Mouse (Mus musculus): ENCODE data around the gene Ankar. TPM values are rescaled to one million over a fixed set of nuclear protein-coding genes. Genes with fewer than 3 reads are reported as not detected.

Ankar gene
- not detected in 2 replicates for polyA plus RNA-seq (2016; fragmentation: Nextera tagmentation; extraction: Ambion mirVana)

DNA sequence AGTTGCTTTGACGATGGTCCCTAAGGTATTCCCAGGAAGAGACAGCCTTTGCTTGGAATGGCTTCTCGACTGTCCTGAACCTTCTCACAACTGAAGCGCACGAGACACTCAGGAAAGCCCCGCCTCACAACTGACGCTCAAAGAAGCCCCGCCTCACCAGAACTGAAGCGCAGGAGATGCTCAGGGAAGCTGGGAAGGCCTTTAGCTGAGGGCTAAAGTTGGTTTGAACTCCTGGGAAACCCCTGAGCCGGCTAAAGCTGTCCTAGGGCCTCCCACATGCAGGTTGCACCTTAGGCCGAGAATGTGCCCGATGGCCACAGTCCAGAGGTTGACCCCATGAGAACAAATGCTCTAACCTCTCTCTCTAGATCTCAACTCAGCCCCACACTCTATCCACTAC, at the start of gene Ankar:
TSS of gene Ankar (minus strand) at position 101 of the 400 bp plus-strand sequence.
- Histone ChIP-seq H3K36me3 (no peaks in the 10 kb centered on the region), H3K4me2 (no peak within 1 kb of the TSS), H3K27me3 (replicated peaks) (no peaks in the 10 kb centered on the region), H3K4me1 (no peaks in the 10 kb centered on the region), H3K27ac (no peak within 1 kb of the TSS), H3K9me3 (replicated peaks) (no peaks in the 10 kb centered on the region), H3K9ac (no peak within 1 kb of the TSS), H3K4me3 (no peak within 1 kb of the TSS)
- no peak for ATAC-seq
- 70% methylated on average over 11 of the region's 11 CpGs for WGBS (ENCODE audit: insufficient replicate concordance)

DNA sequence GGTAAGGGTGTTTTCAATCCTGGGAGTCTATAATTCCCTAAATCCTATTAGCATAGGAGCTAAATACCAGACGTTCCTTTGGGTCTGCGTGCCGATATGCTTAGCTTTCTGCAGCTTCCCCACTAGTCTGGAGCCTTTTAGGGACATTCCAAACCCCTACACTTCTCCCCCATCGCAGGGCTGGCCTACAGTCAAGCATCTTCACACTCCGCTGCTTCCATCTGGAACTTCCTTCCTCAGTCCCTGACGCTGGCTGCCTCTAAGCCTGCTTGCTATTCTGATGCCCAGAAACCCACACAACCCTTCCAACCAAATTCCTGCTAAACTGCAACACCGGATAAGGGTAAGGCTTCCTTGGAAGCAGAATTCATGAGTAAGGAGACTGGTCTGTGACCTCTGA, 46.0 kb upstream of the Ankar start:
- no peaks in the 10 kb centered on the region for H3K27me3 ChIP-seq (replicated peaks)
- ATAC-seq = no peak
- H3K9me3 ChIP-seq (replicated peaks) = no peaks in the 10 kb centered on the region
- no peak overlapping the region for H3K27ac ChIP-seq
- 52% methylated on average over 7 of the region's 7 CpGs for WGBS (ENCODE audit: insufficient replicate concordance)
- H3K9ac ChIP-seq = no peak overlapping the region
- no peaks in the 10 kb centered on the region for H3K36me3 ChIP-seq
- no peaks in the 10 kb centered on the region for H3K4me1 ChIP-seq
- no peak overlapping the region for H3K4me3 ChIP-seq
- no peak overlapping the region for H3K4me2 ChIP-seq

DNA sequence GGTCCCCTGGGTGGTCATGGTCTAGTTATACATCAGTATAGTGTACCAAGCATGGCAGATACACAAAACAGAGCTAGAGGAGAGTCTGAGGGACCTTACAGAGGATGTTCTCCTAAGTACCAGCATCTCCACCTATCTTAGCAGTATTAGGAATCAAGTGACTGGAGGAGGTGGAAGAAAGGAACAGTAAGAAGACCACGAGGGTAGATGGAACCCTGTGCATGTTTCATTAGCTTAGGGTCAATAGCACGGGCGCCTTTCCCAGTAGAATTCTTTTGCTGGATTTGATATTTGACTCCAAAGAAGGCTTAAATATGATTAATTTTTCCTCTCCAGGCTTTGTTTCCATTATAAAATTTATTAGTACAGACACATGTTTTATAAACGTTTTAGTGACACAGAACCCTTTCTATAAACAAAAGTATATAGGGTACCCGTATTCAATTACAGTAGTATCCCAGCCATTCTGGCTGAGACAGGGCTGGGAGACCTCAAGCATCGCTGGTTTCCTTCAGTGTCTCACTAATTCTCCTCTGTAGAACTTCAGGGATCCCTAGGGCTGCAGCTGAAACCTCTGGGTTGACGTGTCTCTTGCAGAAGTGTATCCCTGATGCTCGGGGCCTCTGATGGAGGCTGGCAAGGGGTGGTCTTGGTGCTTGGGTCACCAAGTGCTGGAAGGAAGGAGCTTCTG, 44.6 kb upstream of the Ankar start:
- Histone ChIP-seq H3K9me3 (replicated peaks) (no peaks in the 10 kb centered on the region), H3K4me3 (no peak overlapping the region), H3K27me3 (replicated peaks) (no peaks in the 10 kb centered on the region), H3K36me3 (no peaks in the 10 kb centered on the region), H3K27ac (no peak overlapping the region), H3K4me2 (no peak overlapping the region), H3K9ac (no peak overlapping the region), H3K4me1 (no peaks in the 10 kb centered on the region)
- ATAC-seq = no peak
- WGBS (ENCODE audit: insufficient replicate concordance) = 67% methylated on average over 8 of the region's 8 CpGs

DNA sequence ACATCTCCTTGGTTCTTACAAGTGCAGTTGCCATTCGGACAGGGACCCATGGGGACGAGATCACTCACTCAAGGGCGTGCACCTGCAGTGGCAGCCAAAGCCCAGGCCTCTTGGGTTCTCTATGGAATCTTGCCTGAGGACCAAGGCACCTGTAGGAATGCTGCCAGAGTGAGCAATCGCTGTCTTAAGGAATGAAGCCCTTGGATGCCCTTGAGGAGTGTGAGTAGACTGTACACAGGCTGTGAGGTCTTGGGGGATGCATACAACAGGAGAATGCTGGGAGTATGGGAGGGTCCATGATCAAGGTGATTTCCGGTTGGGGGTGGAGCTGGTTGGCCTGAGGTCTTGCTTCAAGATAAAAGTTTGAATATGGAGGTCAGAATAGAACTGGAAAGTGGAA, 41.0 kb upstream of the Ankar start:
- 65% methylated on average over 5 of the region's 5 CpGs for WGBS (ENCODE audit: insufficient replicate concordance)
- H3K9me3 ChIP-seq (replicated peaks) = no peaks in the 10 kb centered on the region
- H3K4me3 ChIP-seq = no peak overlapping the region
- no peak overlapping the region for H3K27ac ChIP-seq
- H3K36me3 ChIP-seq = no peaks in the 10 kb centered on the region
- no peaks in the 10 kb centered on the region for H3K27me3 ChIP-seq (replicated peaks)
- H3K9ac ChIP-seq = no peak overlapping the region
- no peak for ATAC-seq
- no peak overlapping the region for H3K4me2 ChIP-seq
- no peaks in the 10 kb centered on the region for H3K4me1 ChIP-seq

DNA sequence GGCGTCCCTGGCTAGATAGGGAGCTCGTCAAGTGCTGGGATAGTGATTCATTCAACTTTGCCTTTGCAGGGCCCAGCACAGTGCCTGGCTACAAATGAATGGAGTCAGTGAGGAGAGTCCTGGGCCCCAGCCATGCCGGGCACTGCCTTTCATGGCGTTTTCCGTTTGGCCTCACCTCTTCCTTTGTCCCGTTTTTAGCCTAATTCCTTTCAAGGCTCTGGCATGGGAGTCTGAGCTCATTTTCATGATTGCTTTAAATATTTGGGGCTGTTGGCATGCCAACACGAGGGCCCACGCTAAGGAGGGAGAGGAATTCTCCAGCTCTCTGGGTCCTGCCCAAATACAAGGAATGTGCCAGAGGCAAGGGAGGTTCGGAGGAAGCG, 39.3 kb upstream of the Ankar start:
- Histone ChIP-seq H3K4me3 (no peak overlapping the region), H3K36me3 (no peaks in the 10 kb centered on the region), H3K9ac (no peak overlapping the region), H3K27ac (no peak overlapping the region), H3K4me1 (no peaks in the 10 kb centered on the region), H3K9me3 (replicated peaks) (no peaks in the 10 kb centered on the region), H3K27me3 (replicated peaks) (no peaks in the 10 kb centered on the region), H3K4me2 (no peak overlapping the region)
- no peak for ATAC-seq
- WGBS (ENCODE audit: insufficient replicate concordance) = 72% methylated on average over 10 of the region's 10 CpGs

DNA sequence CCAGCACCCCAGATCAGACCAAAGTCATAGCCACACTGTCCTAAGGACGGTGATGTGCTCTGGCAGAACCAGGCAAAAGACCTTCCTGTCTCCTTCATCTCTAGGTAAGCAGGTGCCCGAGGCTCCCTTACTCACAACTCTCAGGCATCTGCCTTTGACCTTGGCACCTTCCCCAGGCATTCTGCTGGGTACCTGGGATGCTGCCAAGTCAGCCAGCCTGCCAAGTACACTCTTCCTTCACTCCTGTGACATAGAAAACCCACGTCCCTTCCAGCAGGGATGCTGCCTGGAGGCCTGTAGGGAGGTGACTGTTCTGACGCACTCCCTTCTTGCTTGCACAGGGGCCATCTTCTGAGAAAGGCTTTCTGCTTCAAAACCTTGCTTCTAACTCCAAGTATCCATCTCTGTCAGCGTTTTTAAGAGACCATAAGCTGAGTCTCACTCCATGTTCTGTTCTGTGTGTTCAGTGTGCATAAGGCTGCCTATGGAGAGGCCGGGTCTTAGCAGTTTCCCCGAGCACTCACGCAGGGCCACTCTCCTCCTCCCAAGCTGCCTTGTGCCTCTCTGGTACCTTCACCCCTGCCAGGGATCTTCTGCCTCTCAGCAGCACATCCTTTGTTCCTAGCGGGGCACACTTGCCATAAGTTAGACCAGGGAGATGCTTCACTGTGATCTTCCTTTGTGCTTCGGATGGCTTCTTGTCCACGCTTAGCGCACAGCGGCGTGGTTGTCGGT, 38.7 kb upstream of the Ankar start:
- H3K4me3 ChIP-seq = no peak overlapping the region
- H3K9me3 ChIP-seq (replicated peaks) = no peaks in the 10 kb centered on the region
- no peak overlapping the region for H3K9ac ChIP-seq
- no peaks in the 10 kb centered on the region for H3K36me3 ChIP-seq
- ATAC-seq = no peak
- H3K4me2 ChIP-seq = no peak overlapping the region
- H3K4me1 ChIP-seq = no peaks in the 10 kb centered on the region
- H3K27ac ChIP-seq = no peak overlapping the region
- H3K27me3 ChIP-seq (replicated peaks) = no peaks in the 10 kb centered on the region
- 72% methylated on average over 15 of the region's 15 CpGs for WGBS (ENCODE audit: insufficient replicate concordance)

DNA sequence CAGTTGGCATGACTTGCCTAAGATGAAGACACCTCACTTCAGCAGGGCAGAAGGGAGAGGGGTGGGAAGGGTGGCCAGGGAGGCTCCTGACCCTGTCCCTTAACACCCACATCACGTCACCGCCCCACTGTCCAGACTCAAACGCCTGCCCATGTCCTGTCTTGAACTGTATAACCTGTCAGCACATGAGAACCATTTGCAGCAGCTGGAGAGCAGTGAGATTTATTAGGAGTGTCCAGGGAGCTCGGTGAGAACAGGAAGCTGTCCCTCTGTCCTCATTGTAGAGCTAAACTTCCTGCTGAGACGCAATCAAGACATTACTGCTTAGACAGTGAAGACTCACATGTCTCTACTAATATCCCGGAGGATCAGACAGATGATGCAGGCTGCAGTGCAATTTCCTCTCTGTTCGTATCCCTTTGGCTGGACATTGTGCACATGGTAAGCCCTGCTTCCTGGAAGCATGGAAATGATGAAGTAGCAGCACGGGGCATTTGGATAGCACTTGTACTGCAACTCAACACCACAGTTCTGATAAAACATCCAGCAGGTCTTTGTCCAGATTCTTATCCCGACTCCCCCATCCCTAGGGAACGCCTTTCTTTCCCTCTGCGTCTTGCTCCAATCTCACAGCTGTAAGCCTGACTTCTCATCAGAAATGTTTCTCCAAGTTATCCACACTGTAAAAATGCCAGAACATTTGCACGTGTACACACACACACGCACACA, 36.2 kb upstream of the Ankar start:
- Histone ChIP-seq H3K36me3 (no peaks in the 10 kb centered on the region), H3K9ac (no peak overlapping the region), H3K4me2 (no peak overlapping the region), H3K4me1 (no peaks in the 10 kb centered on the region), H3K27ac (no peak overlapping the region), H3K27me3 (replicated peaks) (no peaks in the 10 kb centered on the region), H3K9me3 (replicated peaks) (no peaks in the 10 kb centered on the region), H3K4me3 (no peak overlapping the region)
- no peak for ATAC-seq
- 49% methylated on average over 13 of the region's 13 CpGs for WGBS (ENCODE audit: insufficient replicate concordance)

DNA sequence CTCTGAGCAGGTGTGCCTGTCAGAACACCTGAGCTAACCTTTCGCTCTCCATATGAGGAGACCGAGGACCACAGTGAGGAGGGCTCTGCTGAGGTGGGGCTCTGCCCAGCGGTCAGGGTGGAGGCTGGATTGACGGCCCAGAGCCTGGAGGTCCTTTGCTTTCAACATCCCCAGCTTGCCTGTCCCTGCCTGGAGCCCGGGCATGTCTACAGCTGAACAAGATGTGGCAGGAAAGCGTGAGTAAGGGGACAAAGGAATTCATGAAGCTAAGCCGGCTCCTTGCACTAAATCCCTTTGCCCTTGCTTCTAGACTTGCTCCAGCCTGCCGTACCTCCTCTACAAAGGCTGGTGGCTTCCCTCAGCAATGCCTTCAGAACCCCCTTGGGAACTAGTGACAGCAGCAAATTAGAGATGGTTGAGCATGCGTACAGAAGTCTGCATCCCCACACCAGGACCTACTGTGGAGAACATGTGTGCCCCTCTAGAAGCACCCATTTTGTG, 32.9 kb upstream of the Ankar start:
- no peak overlapping the region for H3K9ac ChIP-seq
- no peak overlapping the region for H3K4me3 ChIP-seq
- H3K27ac ChIP-seq = no peak overlapping the region
- 74% methylated on average over 9 of the region's 9 CpGs for WGBS (ENCODE audit: insufficient replicate concordance)
- no peaks in the 10 kb centered on the region for H3K27me3 ChIP-seq (replicated peaks)
- H3K36me3 ChIP-seq = no peaks in the 10 kb centered on the region
- ATAC-seq = no peak
- no peaks in the 10 kb centered on the region for H3K4me1 ChIP-seq
- no peaks in the 10 kb centered on the region for H3K9me3 ChIP-seq (replicated peaks)
- H3K4me2 ChIP-seq = no peak overlapping the region

DNA sequence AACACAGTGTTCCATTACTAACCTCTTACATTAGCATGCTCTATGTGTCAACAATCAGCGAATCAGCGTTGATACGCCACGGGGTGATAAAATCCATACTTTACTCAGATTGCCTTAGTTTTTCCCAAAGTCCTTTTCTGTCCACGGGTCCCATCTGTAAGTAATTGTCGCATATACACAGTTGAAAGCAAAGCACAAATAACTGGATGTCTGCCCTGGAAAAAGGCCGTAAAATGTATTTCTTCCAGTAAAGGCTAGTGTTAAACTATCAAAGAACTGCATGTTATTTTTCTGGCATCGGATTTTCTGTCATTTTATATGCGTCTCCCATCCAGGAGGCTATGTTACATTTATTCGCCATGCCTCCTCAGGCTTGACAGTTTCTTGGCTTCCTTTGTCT, 29.7 kb upstream of the Ankar start:
- Histone ChIP-seq H3K4me2 (no peak overlapping the region), H3K9me3 (replicated peaks) (no peaks in the 10 kb centered on the region), H3K9ac (no peak overlapping the region), H3K27me3 (replicated peaks) (no peaks in the 10 kb centered on the region), H3K36me3 (no peaks in the 10 kb centered on the region), H3K4me3 (no peak overlapping the region), H3K4me1 (no peaks in the 10 kb centered on the region), H3K27ac (no peak overlapping the region)
- WGBS (ENCODE audit: insufficient replicate concordance) = 82% methylated on average over 10 of the region's 10 CpGs
- ATAC-seq = no peak

DNA sequence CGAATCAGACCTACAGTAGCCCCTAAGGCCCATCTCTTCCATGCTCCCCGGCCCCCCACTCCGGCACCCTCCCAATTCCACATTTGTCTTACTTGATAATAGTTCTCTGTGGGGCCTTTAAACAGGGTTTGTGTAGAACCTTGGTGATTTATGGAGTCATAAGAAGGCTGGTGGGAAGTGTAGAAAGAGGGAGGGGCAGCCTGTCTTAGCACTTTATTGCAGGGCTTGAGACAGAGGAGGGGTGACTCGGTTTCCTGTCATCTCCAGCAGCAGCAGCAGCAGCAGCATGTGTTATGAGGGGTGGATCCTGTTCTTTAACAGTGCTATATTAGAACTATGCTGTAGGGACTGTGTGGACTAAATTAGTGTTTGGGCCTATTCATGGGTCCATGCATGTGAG, 28.4 kb upstream of the Ankar start:
- no peak overlapping the region for H3K4me3 ChIP-seq
- H3K27ac ChIP-seq = no peak overlapping the region
- H3K27me3 ChIP-seq (replicated peaks) = no peaks in the 10 kb centered on the region
- ATAC-seq = no peak
- H3K9me3 ChIP-seq (replicated peaks) = no peaks in the 10 kb centered on the region
- H3K4me1 ChIP-seq = no peaks in the 10 kb centered on the region
- 72% methylated on average over 4 of the region's 4 CpGs for WGBS (ENCODE audit: insufficient replicate concordance)
- H3K9ac ChIP-seq = no peak overlapping the region
- no peaks in the 10 kb centered on the region for H3K36me3 ChIP-seq
- no peak overlapping the region for H3K4me2 ChIP-seq

DNA sequence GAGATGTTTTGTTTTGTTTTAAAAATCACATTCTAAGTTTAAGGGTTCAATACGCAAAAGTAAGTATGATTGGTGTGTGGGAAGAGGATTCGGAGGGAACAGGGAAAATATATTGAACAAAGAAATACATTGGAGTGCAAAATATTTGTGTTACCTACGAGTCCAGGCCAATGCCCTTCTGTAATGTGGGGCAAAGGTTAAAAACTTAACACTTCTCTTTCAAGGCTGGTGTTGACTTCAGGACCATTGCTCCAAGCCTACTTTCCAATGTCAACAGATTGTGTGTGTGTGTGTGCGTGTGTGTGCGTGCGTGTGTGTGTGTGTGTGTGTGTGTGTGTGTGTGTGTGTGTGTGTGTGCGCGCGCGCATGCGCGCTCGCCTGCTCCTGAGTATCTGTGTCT, 25.6 kb upstream of the Ankar start:
- no peak overlapping the region for H3K9ac ChIP-seq
- H3K9me3 ChIP-seq (replicated peaks) = no peaks in the 10 kb centered on the region
- H3K27me3 ChIP-seq (replicated peaks) = no peaks in the 10 kb centered on the region
- ATAC-seq = no peak
- H3K36me3 ChIP-seq = 0 out of 2 replicates have a peak, but pooled peaks cover 2% of the 10 kb centered on the region
- H3K4me1 ChIP-seq = no peaks in the 10 kb centered on the region
- no peak overlapping the region for H3K4me3 ChIP-seq
- no peak overlapping the region for H3K4me2 ChIP-seq
- 83% methylated on average over 13 of the region's 13 CpGs for WGBS (ENCODE audit: insufficient replicate concordance)
- H3K27ac ChIP-seq = no peak overlapping the region

DNA sequence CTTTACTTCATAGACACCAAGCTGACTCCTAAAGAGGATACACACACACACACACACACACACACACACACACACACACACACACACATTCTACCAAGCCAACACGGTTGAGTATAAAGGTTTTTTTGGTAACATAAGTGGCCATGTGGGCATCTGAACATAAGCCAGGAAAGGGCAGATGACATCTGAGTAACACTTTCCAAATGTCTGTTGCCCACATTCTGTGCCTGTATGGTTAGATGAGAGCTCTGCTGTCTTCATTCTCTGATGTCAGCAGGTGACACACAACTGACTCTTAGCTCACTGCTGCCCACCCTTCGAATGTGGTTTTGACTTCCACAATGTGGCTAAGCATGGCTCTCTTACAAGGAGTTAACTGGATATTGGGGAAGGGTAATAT, 24.0 kb upstream of the Ankar start:
- Histone ChIP-seq H3K9ac (no peak overlapping the region), H3K4me1 (no peaks in the 10 kb centered on the region), H3K27ac (no peak overlapping the region), H3K36me3 (peaks cover 14% of the 10 kb centered on the region), H3K4me3 (no peak overlapping the region), H3K9me3 (replicated peaks) (no peaks in the 10 kb centered on the region), H3K27me3 (replicated peaks) (no peaks in the 10 kb centered on the region), H3K4me2 (no peak overlapping the region)
- ATAC-seq = no peak
- WGBS (ENCODE audit: insufficient replicate concordance) = 59% methylated on average over 2 of the region's 2 CpGs

All from liver, embryonic 12.5 days (tissue).